8 mouse cellular contexts compared by ENCODE assay signal in genomic region chr11:46090951-46091667, GRCm38 (mm10). TPM values are rescaled to one million over a fixed set of nuclear protein-coding genes. Genes with fewer than 3 reads are reported as not detected.
DNase-seq lines count a peak whose midpoint lies in the region; ATAC-seq and TF ChIP-seq lines count a peak whose summit lies in the region.

No protein-coding gene starts in this region.

- no peak for DNase-seq in heart, postnatal 25 days (ENCODE audit: low spot score)
- DNase-seq in thymus, adult 2 months = no peak
- no peak for DNase-seq in thymus, postnatal 0 days (ENCODE audit: low spot score)
- no peak for DNase-seq in liver, embryonic 11.5 days (ENCODE audit: low spot score)
- DNase-seq in right cerebral cortex, adult 18-20 months = no peak
- no peak for DNase-seq in left cerebral cortex, adult 9 months (ENCODE audit: low spot score in 2 of 2)
- DNase-seq in spleen, postnatal 14 days (ENCODE audit: low spot score in 2 of 2) = no peak

- TF ChIP-seq POLR2A in thymus, adult 2 months (IDR thresholded peaks at IDR 0.05; ENCODE audit: control insufficient read depth, extremely low read depth, insufficient read depth, low read length, poor library complexity) = no peak

- H3K4me1 ChIP-seq in heart, embryonic 16.5 days (ENCODE audit: control insufficient read depth, insufficient read depth, low read length) = peaks cover 65% of the 10 kb centered on the region
- peaks cover 14% of the 10 kb centered on the region for H3K4me1 ChIP-seq in thymus, adult 2 months (replicated peaks; ENCODE audit: control insufficient read depth, insufficient read depth, low read length)
- H3K4me1 ChIP-seq in liver, embryonic 11.5 days (replicated peaks; ENCODE audit: control insufficient read depth, insufficient read depth, low read length) = peaks cover 27% of the 10 kb centered on the region

- 33% methylated on average over 10 of the region's 10 CpGs for WGBS in heart, embryonic 16.5 days
- WGBS in thymus, adult 2 months = 78% methylated on average over 10 of the region's 10 CpGs
- WGBS in liver, embryonic 11.5 days = 37% methylated on average over 10 of the region's 10 CpGs

- H3K9me3 ChIP-seq in heart, embryonic 16.5 days (replicated peaks; ENCODE audit: control insufficient read depth, low read length) = no peaks in the 10 kb centered on the region
- H3K9me3 ChIP-seq in liver, embryonic 11.5 days (ENCODE audit: control insufficient read depth, low read length) = no peaks in the 10 kb centered on the region

- no peak overlapping the region for H3K4me2 ChIP-seq in heart, embryonic 16.5 days (ENCODE audit: low read depth, low read length)
- H3K4me2 ChIP-seq in liver, embryonic 11.5 days = peak overlapping the region; percentile 4; the same call in 1 of the 2 replicates

- no peak for TF ChIP-seq CTCF in thymus, adult 2 months (IDR thresholded peaks at IDR 0.05; ENCODE audit: borderline replicate concordance, control insufficient read depth, extremely low read depth, insufficient read depth, low read length, poor library complexity)

- no peak overlapping the region for H3K4me3 ChIP-seq in heart, embryonic 16.5 days (ENCODE audit: low read length)
- no peak overlapping the region for H3K4me3 ChIP-seq in thymus, adult 2 months (ENCODE audit: control insufficient read depth, insufficient read depth, low read length)
- H3K4me3 ChIP-seq in liver, embryonic 11.5 days (ENCODE audit: low read depth, low read length) = no peak overlapping the region

- no peaks in the 10 kb centered on the region for H3K27me3 ChIP-seq in heart, embryonic 16.5 days (ENCODE audit: control insufficient read depth, insufficient read depth, low read length)
- no peaks in the 10 kb centered on the region for H3K27me3 ChIP-seq in thymus, adult 2 months (ENCODE audit: control insufficient read depth, insufficient read depth, low read length)
- no peaks in the 10 kb centered on the region for H3K27me3 ChIP-seq in liver, embryonic 11.5 days (replicated peaks; ENCODE audit: control insufficient read depth, insufficient read depth, low read length)

- no peak for ATAC-seq in heart, embryonic 16.5 days (replicated peaks; ENCODE audit: extremely low read depth, insufficient read depth, low FRiP score)
- ATAC-seq in liver, embryonic 11.5 days (replicated peaks; ENCODE audit: low FRiP score) = peak; percentile 84

- peak overlapping the region; percentile 75 for H3K27ac ChIP-seq in heart, embryonic 16.5 days (ENCODE audit: low read length)
- peak overlapping the region; percentile 61; the same call in 1 of the 2 replicates for H3K27ac ChIP-seq in thymus, adult 2 months (ENCODE audit: control insufficient read depth, insufficient read depth, low read length)
- H3K27ac ChIP-seq in liver, embryonic 11.5 days (ENCODE audit: low read depth, low read length) = peak overlapping the region; percentile 86

- H3K9ac ChIP-seq in heart, embryonic 16.5 days (ENCODE audit: low read length) = no peak overlapping the region
- 0 out of 2 replicates have a peak overlapping the region, but pooled peaks have one; percentile 7 for H3K9ac ChIP-seq in liver, embryonic 11.5 days (ENCODE audit: low read depth, low read length)

- H3K36me3 ChIP-seq in heart, embryonic 16.5 days (ENCODE audit: control insufficient read depth, insufficient read depth) = peaks cover 12% of the 10 kb centered on the region
- no peaks in the 10 kb centered on the region for H3K36me3 ChIP-seq in thymus, adult 2 months (ENCODE audit: control insufficient read depth, insufficient read depth, low read length)
- no peaks in the 10 kb centered on the region for H3K36me3 ChIP-seq in liver, embryonic 11.5 days (ENCODE audit: control insufficient read depth, insufficient read depth, low read length)

- intact Hi-C loops in heart, postnatal 25 days (cut with DNase I) = no loop called here

RNA-seq across cellular contexts. Expression of gene Adam19, which starts 35.3 kb away (rescaled TPM):
- 21.3 and 24.4 TPM in 2 replicates for polyA plus RNA-seq in heart, embryonic 16.5 days (2015; fragmentation: Nextera tagmentation; extraction: Ambion mirVana)
- 10 to 100 TPM; 36.2 to 78.2 TPM for total RNA-seq in heart, postnatal 25 days (2021)
- polyA plus RNA-seq in thymus, adult 2 months (2012; rRNA removed) = 11.1 and 12.8 TPM in 2 replicates
- 6.5 and 6.7 TPM in 2 replicates for polyA plus RNA-seq in thymus, postnatal 0 days (2015; fragmentation: Nextera tagmentation; extraction: Ambion mirVana)
- 8.5 and 8.8 TPM in 2 replicates for polyA plus RNA-seq in liver, embryonic 11.5 days (2014; fragmentation: Nextera tagmentation; extraction: Ambion mirVana)

RNA-seq across cellular contexts. Expression of gene Gm12166, which starts 39.0 kb away (rescaled TPM):
- 3.0 and 10.7 TPM in 2 replicates for polyA plus RNA-seq in heart, embryonic 16.5 days (2015; fragmentation: Nextera tagmentation; extraction: Ambion mirVana)
- total RNA-seq in heart, postnatal 25 days (2021) = 1 to 10 TPM; 1.6 to 1.9 TPM
- polyA plus RNA-seq in thymus, adult 2 months (2012; rRNA removed) = 24.2 and 28.5 TPM in 2 replicates
- polyA plus RNA-seq in thymus, postnatal 0 days (2015; fragmentation: Nextera tagmentation; extraction: Ambion mirVana) = 9.7 and 9.8 TPM in 2 replicates
- 5.5 and 6.6 TPM in 2 replicates for polyA plus RNA-seq in liver, embryonic 11.5 days (2014; fragmentation: Nextera tagmentation; extraction: Ambion mirVana)
